Mouse (Mus musculus): Measurements from ENCODE around the gene Ctnnbip1.

- TF ChIP-seq CTCF (IDR thresholded peaks at IDR 0.05) (no peak), EP300 (IDR thresholded peaks at IDR 0.05) (no peak)
Observed at GRCm38 (mm10) chr4:149546797-149547444, 28.9 kb downstream of the Ctnnbip1 start.
